Mouse (Mus musculus) erythroblast, embryonic 14.5 days (primary cell): ENCODE measurements at regions not wholly inside any gene's neighbourhood (a gene's known extent, or its start where the extent isn't known, plus 50 kb on each side); places are given as distances from the start of the nearest gene placed in this dataset.

Experiments
- GATA1 ChIP-seq: IDR thresholded peaks from 2 replicates; pipeline ENCODE4 v1.6.1; 2012; ENCODE audit warnings: low read length, inconsistent platforms, mixed read lengths
- TAL1 ChIP-seq: IDR thresholded peaks from 3 replicates; pipeline ENCODE4 v1.6.1; 2012; ENCODE audit warnings: low read length, inconsistent platforms, mixed read lengths

GRCm38 (mm10) chr6:117506619-117507018, 334.4 kb upstream of the Zfp637 start:
- TF ChIP-seq TAL1 = no peak
- no peak for TF ChIP-seq GATA1
